Mouse (Mus musculus) liver, postnatal 0 days (tissue): ENCODE measurements around the gene Gm42420. TPM values are rescaled to one million over a fixed set of nuclear protein-coding genes. Genes with fewer than 3 reads are reported as not detected.

ENCODE experiments used
- ATAC-seq: fragments of 200-750 bp; cut with Nextera tagmentation; 2 replicates; pipeline ENCODE4 v1.8.0; 2017; ENCODE audit warnings: mild to moderate bottlenecking, moderate library complexity
- DNase-seq: peaks from one replicate; pipeline ENCODE4 v3.0.0-alpha.2; 2016
- H3K27ac ChIP-seq: fragments of 300-500 bp; sonication (generic); 2 replicates; pipeline ENCODE4 v1.5.1; 2014; ENCODE audit warnings: antibody characterized with exemption, moderate library complexity, mild to moderate bottlenecking, low read depth
- H3K27me3 ChIP-seq: fragments of 300-500 bp; sonication (generic); 2 replicates; pipeline ENCODE4 v1.6.1; 2014; ENCODE audit warnings: low read length, control low read depth, mixed read lengths; ENCODE audit not compliant: insufficient read depth
- H3K36me3 ChIP-seq: fragments of 300-500 bp; sonication (generic); replicated peaks from 2 replicates; pipeline ENCODE4 v1.6.1; 2014; ENCODE audit warnings: mild to moderate bottlenecking, control low read depth, low read length, moderate library complexity, mixed read lengths; ENCODE audit not compliant: insufficient read depth
- H3K4me1 ChIP-seq: fragments of 300-500 bp; sonication (generic); 2 replicates; pipeline ENCODE4 v1.6.1; 2014; ENCODE audit warnings: antibody characterized with exemption, mild to moderate bottlenecking, control low read depth; ENCODE audit not compliant: insufficient read depth
- H3K4me2 ChIP-seq: fragments of 300-500 bp; sonication (generic); 2 replicates; pipeline ENCODE4 v1.6.1; 2014; ENCODE audit warnings: low read depth, mild to moderate bottlenecking, low read length, moderate library complexity, mixed read lengths
- H3K4me3 ChIP-seq: fragments of 300-500 bp; sonication (generic); 2 replicates; pipeline ENCODE4 v1.5.1; 2014; ENCODE audit warnings: low read depth, low read length
- H3K9ac ChIP-seq: fragments of 300-500 bp; sonication (generic); replicated peaks from 2 replicates; pipeline ENCODE4 v1.6.1; 2014; ENCODE audit warnings: mild to moderate bottlenecking, moderate library complexity
- H3K9me3 ChIP-seq: fragments of 300-500 bp; sonication (generic); 2 replicates; pipeline ENCODE4 v1.6.1; 2016; ENCODE audit warnings: mild to moderate bottlenecking, control low read depth, low read length, mixed read lengths
- CTCF ChIP-seq: sonication (generic); IDR thresholded peaks from 2 replicates; pipeline ENCODE4 v1.5.1; 2016; ENCODE audit warnings: antibody characterized with exemption, low read depth
- EP300 ChIP-seq: IDR thresholded peaks from 2 replicates; pipeline ENCODE4 v1.6.1; 2016; ENCODE audit warnings: antibody characterized with exemption, low read depth, mild to moderate bottlenecking
- WGBS: fragments of 180-500 bp; shearing (Covaris S2); extraction: QIAGEN DNeasy Blood & Tissue Kit; methylation state at CpG from one replicate; pipeline ENCODE4 v1.1.7; 2014; ENCODE audit not compliant: insufficient replicate concordance; 5-methylcytosine and 5-hydroxymethylcytosine counted together
- polyA plus RNA-seq: library from polyadenylated mRNA; unstranded; fragments of >200 nt; fragmentation: Nextera tagmentation; extraction: Ambion mirVana; gene quantifications from 2 replicates; pipeline ENCODE4 v1.2.1, GENCODE M21; 2015

The Gm42420 gene
- polyA plus RNA-seq, 1 experiment from 2014 or later: 1.9 TPM

DNA sequence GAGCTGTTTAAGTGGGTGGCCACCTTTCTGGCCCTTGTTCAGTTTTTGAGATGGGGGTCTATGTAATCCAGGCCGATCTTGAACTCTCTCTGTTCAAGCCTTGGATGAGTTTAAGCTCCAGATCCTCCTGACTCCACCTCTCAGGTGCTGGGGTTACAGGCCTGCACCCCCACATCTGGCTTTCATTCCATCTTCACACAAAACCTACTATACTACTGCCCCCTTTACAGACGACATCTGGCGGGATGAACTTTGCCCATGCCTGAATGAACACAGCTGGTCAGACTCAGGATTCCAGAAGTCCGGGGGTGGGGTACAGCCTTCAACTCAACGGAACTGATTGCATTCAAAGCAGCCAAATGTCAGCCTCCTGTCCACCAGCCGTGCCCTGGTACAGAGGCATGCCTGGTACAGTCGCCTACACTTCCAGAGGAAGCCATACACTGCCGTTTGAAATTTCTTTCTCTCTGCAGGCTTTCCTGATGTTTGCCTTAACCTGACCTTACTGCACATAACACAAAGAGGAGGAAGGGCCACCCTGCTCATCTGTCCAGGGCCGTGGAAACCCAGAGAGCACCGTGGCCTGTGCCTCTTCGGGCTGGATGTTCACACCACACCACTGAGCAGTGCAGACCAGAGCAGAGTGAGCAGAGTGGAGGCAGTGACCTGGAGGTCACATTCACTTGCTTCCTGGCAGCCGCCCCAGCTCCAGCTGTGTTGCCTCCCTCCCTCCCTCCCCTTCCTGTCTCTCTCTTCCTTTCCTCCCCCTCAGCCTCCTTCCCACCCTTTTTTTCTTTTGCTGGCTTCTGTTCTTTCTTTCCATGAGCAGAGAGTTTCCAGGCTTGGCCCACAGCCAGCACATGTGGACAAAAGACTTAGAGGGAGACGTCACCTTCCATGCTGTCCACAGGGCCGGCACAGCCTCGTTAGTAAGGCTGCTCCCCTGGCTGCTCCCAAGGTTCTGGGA lies 42.6 kb upstream of the Gm42420 start:
- Histone ChIP-seq H3K4me2 (0 out of 2 replicates have a peak overlapping the region, but pooled peaks have one; percentile 6), H3K4me1 (peaks cover 11% of the 10 kb centered on the region; the same call in 1 of the 2 replicates), H3K4me3 (no peak overlapping the region), H3K36me3 (no peaks in the 10 kb centered on the region), H3K9me3 (no peaks in the 10 kb centered on the region), H3K9ac (no peak overlapping the region), H3K27ac (peak overlapping the region; percentile 9; the same call in 1 of the 2 replicates), H3K27me3 (no peaks in the 10 kb centered on the region)
- TF ChIP-seq CTCF (no peak), EP300 (no peak)
- peak; percentile 62 for DNase-seq
- ATAC-seq: peak; percentile 87
- WGBS: 42% methylated on average over 15 of the region's 15 CpGs

DNA sequence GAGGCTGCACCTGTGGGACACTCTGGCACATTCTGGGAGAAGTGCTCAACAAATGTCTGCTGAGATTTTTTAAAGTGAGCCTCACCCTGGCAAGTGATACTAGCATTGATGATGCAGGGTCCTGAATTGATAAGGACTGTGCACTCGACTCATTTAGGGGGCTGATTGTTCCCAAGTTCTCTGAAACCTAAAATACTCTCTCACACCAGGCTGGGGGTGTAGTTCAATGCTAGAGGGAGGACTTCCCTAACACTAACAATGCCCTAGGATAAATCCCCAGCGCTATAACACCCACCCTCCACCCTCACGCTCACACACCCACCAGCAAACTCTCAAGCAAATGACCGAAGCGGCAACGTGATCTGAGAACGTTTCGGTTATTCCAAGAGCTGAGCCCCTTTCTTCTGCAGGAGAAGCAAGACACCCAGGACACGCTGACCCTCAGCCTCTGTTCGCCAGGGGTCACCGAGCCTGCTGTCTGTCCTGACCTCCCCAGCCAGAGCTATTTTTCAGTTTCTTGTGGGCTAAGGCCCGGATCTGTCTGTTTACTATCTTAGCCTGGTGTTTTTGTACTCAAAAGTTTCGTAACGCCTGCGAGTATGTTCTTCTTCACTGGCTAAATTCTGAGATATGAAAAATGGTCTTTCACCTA lies 41.7 kb upstream of the Gm42420 start:
- no peaks in the 10 kb centered on the region for H3K36me3 ChIP-seq
- H3K4me3 ChIP-seq: no peak overlapping the region
- no peak overlapping the region for H3K4me2 ChIP-seq
- no peak for ATAC-seq
- WGBS: 62% methylated on average over 15 of the region's 15 CpGs
- no peak overlapping the region; the same call in 1 of the 2 replicates for H3K27ac ChIP-seq
- H3K9me3 ChIP-seq: no peaks in the 10 kb centered on the region
- TF ChIP-seq EP300 (no peak), CTCF (no peak)
- H3K4me1 ChIP-seq: peaks cover 5% of the 10 kb centered on the region; the same call in 1 of the 2 replicates
- H3K27me3 ChIP-seq: no peaks in the 10 kb centered on the region
- DNase-seq: no peak
- H3K9ac ChIP-seq: no peak overlapping the region

DNA sequence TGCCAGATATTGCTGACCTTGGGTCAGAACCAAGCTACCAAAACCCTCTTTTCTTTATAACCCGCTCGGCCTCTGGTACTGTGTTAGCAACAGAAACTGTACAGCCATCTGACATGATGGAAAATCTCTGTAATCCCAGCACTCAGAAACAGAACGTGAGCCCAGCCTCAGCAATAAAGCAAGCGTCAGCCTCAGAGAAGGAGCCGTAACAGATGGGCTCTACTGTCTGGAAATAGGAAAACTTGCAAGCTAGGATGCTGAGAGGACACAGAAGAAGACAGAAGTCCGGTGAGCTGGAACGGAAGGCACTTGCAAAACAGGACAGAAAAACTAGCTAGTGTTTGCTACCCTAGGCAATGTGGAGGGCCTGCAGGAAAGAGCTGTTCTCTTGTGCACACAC lies 40.1 kb upstream of the Gm42420 start:
- DNase-seq: no peak
- Histone ChIP-seq H3K27me3 (no peaks in the 10 kb centered on the region), H3K27ac (no peak overlapping the region), H3K4me3 (no peak overlapping the region), H3K9ac (no peak overlapping the region), H3K9me3 (no peaks in the 10 kb centered on the region), H3K4me1 (no peaks in the 10 kb centered on the region), H3K4me2 (no peak overlapping the region), H3K36me3 (no peaks in the 10 kb centered on the region)
- TF ChIP-seq EP300: no peak
- TF ChIP-seq CTCF: no peak
- no peak for ATAC-seq
- WGBS: 88% methylated on average over 7 of the region's 7 CpGs

DNA sequence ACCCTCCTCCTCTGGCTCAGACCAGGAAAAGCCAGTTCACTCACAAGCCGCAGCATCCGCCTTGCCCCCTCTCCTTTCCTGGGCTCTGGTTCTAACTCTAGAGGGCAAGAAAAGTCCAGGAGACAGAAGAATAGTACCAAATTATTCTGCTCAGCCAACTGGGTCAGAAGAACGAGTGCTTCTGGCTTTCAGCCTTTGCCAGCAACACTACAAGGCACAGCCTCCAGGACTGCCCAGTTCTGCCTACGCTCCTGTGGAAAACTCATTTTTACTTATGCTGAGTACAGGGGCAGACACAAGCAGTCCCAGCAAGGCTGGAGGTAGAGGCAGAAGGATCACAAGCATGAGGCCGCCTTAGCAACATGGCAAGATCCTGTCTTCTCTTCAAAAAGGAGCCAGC lies 37.5 kb upstream of the Gm42420 start:
- DNase-seq (no peak), ATAC-seq (no peak)
- H3K4me1 ChIP-seq: no peaks in the 10 kb centered on the region
- H3K27ac ChIP-seq: no peak overlapping the region
- TF ChIP-seq EP300 (no peak), CTCF (no peak)
- H3K36me3 ChIP-seq: no peaks in the 10 kb centered on the region
- no peaks in the 10 kb centered on the region for H3K27me3 ChIP-seq
- no peak overlapping the region for H3K9ac ChIP-seq
- no peak overlapping the region for H3K4me3 ChIP-seq
- WGBS: 65% methylated on average over 5 of the region's 5 CpGs
- no peak overlapping the region for H3K4me2 ChIP-seq
- no peaks in the 10 kb centered on the region for H3K9me3 ChIP-seq

GRCm38 (mm10) chr6:39551981-39552636 lies 33.4 kb upstream of the Gm42420 start:
- WGBS: 50% methylated on average over 8 of the region's 8 CpGs
- ATAC-seq (no peak), DNase-seq (no peak)
- no peaks in the 10 kb centered on the region for H3K9me3 ChIP-seq
- no peak overlapping the region for H3K4me3 ChIP-seq
- no peak overlapping the region for H3K4me2 ChIP-seq
- H3K27me3 ChIP-seq: peaks cover 18% of the 10 kb centered on the region
- no peaks in the 10 kb centered on the region for H3K4me1 ChIP-seq
- no peak overlapping the region for H3K9ac ChIP-seq
- no peak for TF ChIP-seq CTCF
- TF ChIP-seq EP300: no peak
- H3K27ac ChIP-seq: no peak overlapping the region
- no peaks in the 10 kb centered on the region for H3K36me3 ChIP-seq
